Mouse (Mus musculus) MEL (cell line): ENCODE measurements at regions not wholly inside any gene's neighbourhood (a gene's known extent, or its start where the extent isn't known, plus 50 kb on each side); places are given as distances from the start of the nearest gene placed in this dataset.

Experiments
- DNase-seq: peaks from one replicate; pipeline ENCODE4 v3.0.0; 2011; ENCODE audit warnings: low read depth, low spot score
- H3K27ac ChIP-seq: 2 replicates; pipeline ENCODE4 v1.5.1; 2012; ENCODE audit warnings: low read depth, mild to moderate bottlenecking, control low read depth, low read length, moderate library complexity; ENCODE audit not compliant: control insufficient read depth
- H3K27me3 ChIP-seq, 2 experiments: fragments of 150-350 bp in 1 of 2; sonication (generic) in 1 of 2; 2 replicates each; pipeline ENCODE4 v1.6.1; 2012; ENCODE audit warnings: low read length in 2 of 2, mild to moderate bottlenecking in 2 of 2, improper control_type of control experiment in 1 of 2, moderate library complexity in 1 of 2; ENCODE audit not compliant: insufficient read depth in 2 of 2, control insufficient read depth in 1 of 2
- H3K36me3 ChIP-seq, 2 experiments: 2 replicates each; pipeline ENCODE4 v1.6.1; 2012 to 2014; ENCODE audit warnings: low read length in 2 of 2, improper control_type of control experiment in 1 of 2, inconsistent platforms in 1 of 2, mild to moderate bottlenecking in 1 of 2; ENCODE audit not compliant: insufficient read depth in 2 of 2, control insufficient read depth in 1 of 2
- H3K4me1 ChIP-seq, 2 experiments: fragments of 150-350 bp in 1 of 2; sonication (generic) in 1 of 2; 2 replicates each; pipeline ENCODE4 v1.6.1; 2012; ENCODE audit warnings: low read length in 2 of 2, improper control_type of control experiment in 1 of 2, mild to moderate bottlenecking in 1 of 2; ENCODE audit not compliant: insufficient read depth in 2 of 2, control insufficient read depth in 1 of 2
- H3K4me3 ChIP-seq, 2 experiments: fragments of 150-350 bp in 1 of 2; sonication (generic) in 1 of 2; 2 replicates each; pipeline ENCODE4 v1.5.1; 2012; ENCODE audit warnings: low read depth in 2 of 2, low read length in 2 of 2, mild to moderate bottlenecking in 2 of 2, moderate library complexity in 2 of 2, control low read depth in 1 of 2, improper control_type of control experiment in 1 of 2; ENCODE audit not compliant: control insufficient read depth in 1 of 2, insufficient read depth in 1 of 2
- H3K79me2 ChIP-seq: 2 replicates; pipeline ENCODE4 v1.6.1; 2012; ENCODE audit warnings: mild to moderate bottlenecking, low read length, moderate library complexity; ENCODE audit not compliant: control insufficient read depth, poor library complexity, insufficient read depth
- H3K9ac ChIP-seq: 2 replicates; pipeline ENCODE4 v1.6.1; 2012; ENCODE audit warnings: low read depth, mild to moderate bottlenecking, control low read depth, low read length, moderate library complexity; ENCODE audit not compliant: control insufficient read depth, poor library complexity, severe bottlenecking
- H3K9me3 ChIP-seq: fragments of 150-350 bp; sonication (generic); replicated peaks from 2 replicates; pipeline ENCODE4 v1.6.1; 2012; ENCODE audit warnings: mild to moderate bottlenecking, low read length, improper control_type of control experiment, moderate library complexity; ENCODE audit not compliant: insufficient read depth
- CHD1 ChIP-seq: IDR thresholded peaks from 2 replicates; pipeline ENCODE4 v1.6.1; 2012; ENCODE audit warnings: low read depth, mild to moderate bottlenecking, inconsistent platforms, low read length, improper control_type of control experiment
- CHD2 ChIP-seq: IDR thresholded peaks from 2 replicates; pipeline ENCODE4 v1.6.1; 2011; ENCODE audit warnings: low read length, improper control_type of control experiment
- CTCF ChIP-seq, 3 experiments: IDR thresholded peaks in 2 of 3; conservative IDR thresholded peaks in 1 of 3; 2 replicates each; pipeline ENCODE4 v1.5.1; 2011 to 2012; ENCODE audit warnings: low read length in 3 of 3, low read depth in 2 of 3, mild to moderate bottlenecking in 2 of 3, improper control_type of control experiment in 1 of 3, inconsistent platforms in 1 of 3, mixed read lengths in 1 of 3, moderate library complexity in 1 of 3; ENCODE audit not compliant: control insufficient read depth in 1 of 3, insufficient read depth in 1 of 3, poor library complexity in 1 of 3, severe bottlenecking in 1 of 3
- ELF1 ChIP-seq: IDR thresholded peaks from 2 replicates; pipeline ENCODE4 v1.6.1; 2014; ENCODE audit warnings: low read depth, mild to moderate bottlenecking, inconsistent platforms, low read length, improper control_type of control experiment, moderate library complexity
- EP300 ChIP-seq, 2 experiments: IDR thresholded peaks; 2 replicates each; pipeline ENCODE4 v1.6.1; 2011; ENCODE audit warnings: improper control_type of control experiment in 2 of 2, low read length in 2 of 2, low read depth in 1 of 2, mild to moderate bottlenecking in 1 of 2
- ETS1 ChIP-seq: IDR thresholded peaks from 2 replicates; pipeline ENCODE4 v1.6.1; 2012; ENCODE audit warnings: low read depth, mild to moderate bottlenecking, inconsistent platforms, low read length, improper control_type of control experiment, moderate library complexity
- GATA1 ChIP-seq: IDR thresholded peaks from 2 replicates; pipeline ENCODE4 v1.6.1; 2011; ENCODE audit warnings: low read depth, low read length, improper control_type of control experiment
- JUND ChIP-seq: IDR thresholded peaks from 2 replicates; pipeline ENCODE4 v1.6.1; 2011; ENCODE audit warnings: low read depth, mild to moderate bottlenecking, improper control_type of control experiment, low read length
- MAFK ChIP-seq: IDR thresholded peaks from 2 replicates; pipeline ENCODE4 v1.6.1; 2011; ENCODE audit warnings: low read depth, mild to moderate bottlenecking, low read length, improper control_type of control experiment, borderline replicate concordance
- MAX ChIP-seq: IDR thresholded peaks from 2 replicates; pipeline ENCODE4 v1.6.1; 2011; ENCODE audit warnings: low read length, improper control_type of control experiment
- MAZ ChIP-seq: IDR thresholded peaks from 2 replicates; pipeline ENCODE4 v1.6.1; 2012; ENCODE audit warnings: low read depth, mild to moderate bottlenecking, inconsistent platforms, low read length, improper control_type of control experiment
- MEF2A ChIP-seq: IDR thresholded peaks from 2 replicates; pipeline ENCODE4 v1.6.1; 2014; ENCODE audit warnings: low read depth, mild to moderate bottlenecking, inconsistent platforms, low read length, improper control_type of control experiment; ENCODE audit not compliant: poor library complexity, insufficient replicate concordance, severe bottlenecking; ENCODE audit errors: extremely low read depth
- MXI1 ChIP-seq: IDR thresholded peaks from 2 replicates; pipeline ENCODE4 v1.6.1; 2011; ENCODE audit warnings: mild to moderate bottlenecking, low read depth, low read length, improper control_type of control experiment
- MYB ChIP-seq: IDR thresholded peaks from 2 replicates; pipeline ENCODE4 v1.6.1; 2011; ENCODE audit warnings: mild to moderate bottlenecking, low read depth, low read length, improper control_type of control experiment
- POLR2A ChIP-seq, 2 experiments: IDR thresholded peaks; 2 replicates each; pipeline ENCODE4 v1.6.1; 2011 to 2012; ENCODE audit warnings: low read length in 2 of 2, mild to moderate bottlenecking in 2 of 2, control low read depth in 1 of 2, improper control_type of control experiment in 1 of 2, low read depth in 1 of 2, moderate library complexity in 1 of 2; ENCODE audit not compliant: control insufficient read depth in 1 of 2, insufficient read depth in 1 of 2, poor library complexity in 1 of 2
- POLR2AphosphoS5 ChIP-seq: IDR thresholded peaks from 2 replicates; pipeline ENCODE4 v1.6.1; 2012; ENCODE audit warnings: low read depth, borderline replicate concordance, mild to moderate bottlenecking, inconsistent platforms, low read length, moderate library complexity, mixed read lengths
- RAD21 ChIP-seq: IDR thresholded peaks from 2 replicates; pipeline ENCODE4 v1.6.1; 2011; ENCODE audit warnings: mild to moderate bottlenecking, low read depth, low read length, improper control_type of control experiment
- RCOR1 ChIP-seq: IDR thresholded peaks from 2 replicates; pipeline ENCODE4 v1.6.1; 2012; ENCODE audit warnings: low read depth, mild to moderate bottlenecking, inconsistent platforms, low read length, improper control_type of control experiment
- TAL1 ChIP-seq: IDR thresholded peaks from 2 replicates; pipeline ENCODE4 v1.6.1; 2012; ENCODE audit warnings: mild to moderate bottlenecking, inconsistent platforms, low read length, moderate library complexity, mixed read lengths
- TBP ChIP-seq: IDR thresholded peaks from 2 replicates; pipeline ENCODE4 v1.8.0; 2011; ENCODE audit warnings: low read depth, low read length, improper control_type of control experiment
- TCF12 ChIP-seq: IDR thresholded peaks from 2 replicates; pipeline ENCODE4 v1.6.1; 2014; ENCODE audit warnings: low read depth, mild to moderate bottlenecking, inconsistent platforms, low read length, improper control_type of control experiment, moderate library complexity
- UBTF ChIP-seq: IDR thresholded peaks from 2 replicates; pipeline ENCODE4 v1.6.1; 2012; ENCODE audit warnings: low read depth, mild to moderate bottlenecking, inconsistent platforms, low read length, improper control_type of control experiment, moderate library complexity, borderline replicate concordance; ENCODE audit not compliant: insufficient read depth
- USF1 ChIP-seq: IDR thresholded peaks from 2 replicates; pipeline ENCODE4 v1.6.1; 2014; ENCODE audit warnings: low read depth, mild to moderate bottlenecking, inconsistent platforms, low read length, improper control_type of control experiment, moderate library complexity
- USF2 ChIP-seq, 2 experiments: IDR thresholded peaks; 2 replicates each; pipeline ENCODE4 v1.6.1; 2011 to 2012; ENCODE audit warnings: improper control_type of control experiment in 2 of 2, low read length in 2 of 2, borderline replicate concordance in 1 of 2, inconsistent platforms in 1 of 2, low read depth in 1 of 2, mild to moderate bottlenecking in 1 of 2; ENCODE audit not compliant: insufficient read depth in 1 of 2
- ZKSCAN1 ChIP-seq: IDR thresholded peaks from 2 replicates; pipeline ENCODE4 v1.6.1; 2012; ENCODE audit warnings: low read depth, mild to moderate bottlenecking, inconsistent platforms, low read length, improper control_type of control experiment, moderate library complexity
- ZMIZ1 ChIP-seq: IDR thresholded peaks from 2 replicates; pipeline ENCODE4 v1.6.1; 2012; ENCODE audit warnings: low read depth, mild to moderate bottlenecking, inconsistent platforms, low read length, improper control_type of control experiment, moderate library complexity

GRCm38 (mm10) chr14:76625589-76626368, 69.1 kb upstream of the Serp2 start:
- H3K27ac ChIP-seq: no peak overlapping the region
- TF ChIP-seq USF2 (IDR thresholded peaks at IDR 0.05; ENCODE audit: borderline replicate concordance in 1 of 2, insufficient read depth in 1 of 2, low read depth in 1 of 2, low read length in 2 of 2): no peak
- TF ChIP-seq JUND: no peak
- no peak for TF ChIP-seq ZKSCAN1
- no peak for TF ChIP-seq RAD21
- no peak for TF ChIP-seq MYB
- no peak for TF ChIP-seq CHD1
- TF ChIP-seq EP300 (IDR thresholded peaks at IDR 0.05; ENCODE audit: low read depth in 1 of 2, low read length in 2 of 2): no peak
- TF ChIP-seq GATA1: no peak
- TF ChIP-seq ELF1: no peak
- no peak for TF ChIP-seq CHD2
- TF ChIP-seq RCOR1: no peak
- TF ChIP-seq MAFK: no peak
- no peak for TF ChIP-seq MEF2A
- TF ChIP-seq, all 39 proteins: peak for 0
- Histone ChIP-seq H3K9me3 (no peaks in the 10 kb centered on the region), H3K4me1 (no peaks in the 10 kb centered on the region), H3K27me3 (no peaks in the 10 kb centered on the region), H3K36me3 (no peaks in the 10 kb centered on the region), H3K4me3 (no peak overlapping the region), H3K9ac (no peak overlapping the region), H3K79me2 (no peaks in the 10 kb centered on the region)
- DNase-seq: no peak

DNA sequence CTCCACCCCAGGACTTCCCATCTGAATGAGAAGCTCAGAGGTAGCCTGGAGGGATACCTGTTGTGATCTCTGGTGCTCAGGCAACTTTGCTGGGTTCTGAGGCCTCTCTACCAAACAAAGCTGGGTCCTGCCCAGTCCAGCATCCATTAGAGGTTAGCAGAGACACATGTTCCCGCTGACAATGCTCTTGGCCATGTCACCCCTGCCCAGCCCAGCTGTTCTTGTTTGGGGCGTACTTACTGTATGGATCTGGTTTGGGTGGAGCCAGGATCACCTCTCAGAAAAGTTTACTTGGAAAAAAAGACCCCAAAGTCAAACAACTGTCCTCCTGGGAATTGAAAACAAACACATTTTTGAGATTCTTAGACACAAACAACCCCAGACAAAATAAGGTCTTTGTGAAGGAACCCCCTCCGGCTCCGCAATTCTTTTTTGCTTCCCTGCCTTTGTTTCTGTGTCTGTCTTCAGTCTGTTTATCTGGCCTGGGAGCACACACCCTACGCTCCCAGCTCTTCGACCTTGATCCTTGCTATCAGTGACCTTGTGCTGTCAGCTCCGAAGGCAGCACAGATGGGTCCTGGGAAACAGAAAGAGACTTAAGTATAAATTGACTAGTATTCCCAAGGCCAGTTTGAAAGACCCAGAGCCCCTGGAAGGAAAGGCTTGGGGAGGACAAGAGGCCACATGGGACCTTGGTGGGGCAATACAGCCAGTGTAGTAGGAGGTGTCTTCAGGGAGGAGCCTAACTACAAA, 68.1 kb upstream of the Serp2 start:
- Histone ChIP-seq H3K4me3 (no peak overlapping the region), H3K9me3 (no peaks in the 10 kb centered on the region), H3K79me2 (no peaks in the 10 kb centered on the region; the same call in 1 of the 2 replicates), H3K27me3 (no peaks in the 10 kb centered on the region), H3K9ac (no peak overlapping the region), H3K36me3 (no peaks in the 10 kb centered on the region), H3K27ac (no peak overlapping the region), H3K4me1 (no peaks in the 10 kb centered on the region)
- TF ChIP-seq POLR2AphosphoS5: no peak
- no peak for TF ChIP-seq CHD1
- TF ChIP-seq TAL1: no peak
- TF ChIP-seq ETS1: no peak
- TF ChIP-seq TBP: no peak
- TF ChIP-seq ZMIZ1: no peak
- TF ChIP-seq JUND: no peak
- TF ChIP-seq USF2 (IDR thresholded peaks at IDR 0.05; ENCODE audit: borderline replicate concordance in 1 of 2, insufficient read depth in 1 of 2, low read depth in 1 of 2, low read length in 2 of 2): no peak
- no peak for TF ChIP-seq USF1
- no peak for TF ChIP-seq MAX
- no peak for TF ChIP-seq CTCF (IDR thresholded peaks at IDR 0.05 in 2 of 3, conservative IDR thresholded peaks at IDR 0.05 in 1 of 3; ENCODE audit: control insufficient read depth in 1 of 3, insufficient read depth in 1 of 3, low read depth in 2 of 3, low read length in 3 of 3, poor library complexity in 1 of 3, severe bottlenecking in 1 of 3)
- TF ChIP-seq MXI1: no peak
- TF ChIP-seq UBTF: no peak
- no peak for TF ChIP-seq POLR2A (IDR thresholded peaks at IDR 0.05; ENCODE audit: control insufficient read depth in 1 of 2, insufficient read depth in 1 of 2, low read depth in 1 of 2, low read length in 2 of 2, poor library complexity in 1 of 2)
- no peak for TF ChIP-seq TCF12
- no peak for TF ChIP-seq MAZ
- DNase-seq: no peak
